In the genomic region with DNA sequence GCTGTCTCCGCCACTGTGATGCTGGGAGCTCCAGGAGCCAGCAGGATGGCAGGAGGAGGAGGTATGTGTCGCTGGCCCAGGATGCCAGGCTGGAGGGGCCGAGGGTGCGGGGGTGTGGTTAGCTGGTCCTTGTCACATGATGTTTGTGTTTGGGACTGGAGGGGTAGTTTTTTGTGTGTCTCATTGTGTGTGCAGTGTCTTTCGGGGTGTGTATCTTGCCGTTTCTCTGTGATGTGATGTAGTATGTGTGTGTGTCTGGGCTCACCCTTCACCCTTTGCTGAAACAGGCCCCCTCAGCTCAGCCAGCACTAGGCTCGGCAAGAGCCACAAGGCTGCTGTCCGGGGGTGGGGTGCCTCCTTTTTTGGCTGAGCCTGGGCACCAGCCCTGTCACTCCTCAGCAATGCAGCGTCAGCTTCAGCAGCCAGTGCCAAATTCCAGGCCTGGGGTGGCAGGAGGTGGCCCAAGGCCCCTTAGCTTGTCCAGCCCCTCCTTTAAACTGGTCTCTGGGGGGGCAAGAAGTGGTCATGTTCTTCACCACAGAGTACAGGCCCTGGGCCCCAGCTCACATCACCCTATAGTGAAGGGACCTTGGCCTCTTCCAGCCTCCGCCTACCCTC, we compare ENCODE assay signal across 8 mouse cellular contexts. TPM values are rescaled to one million over a fixed set of nuclear protein-coding genes. Genes with fewer than 3 reads are reported as not detected.
DNase-seq lines count a peak whose midpoint lies in the region; ATAC-seq and TF ChIP-seq lines count a peak whose summit lies in the region.

No protein-coding gene starts in this region.

- no peaks in the 10 kb centered on the region for H3K27me3 ChIP-seq in testis, adult 2 months (ENCODE audit: control insufficient read depth, insufficient read depth, low read length)
- no peaks in the 10 kb centered on the region for H3K27me3 ChIP-seq in limb, embryonic 14.5 days (ENCODE audit: control insufficient read depth, insufficient read depth, low read length)
- no peaks in the 10 kb centered on the region for H3K27me3 ChIP-seq in neural tube, embryonic 12.5 days (replicated peaks)

- H3K9ac ChIP-seq in limb, embryonic 14.5 days (ENCODE audit: low read depth, low read length, severe bottlenecking) = peak overlapping the region; percentile 59
- H3K9ac ChIP-seq in neural tube, embryonic 12.5 days = peak overlapping the region; percentile 67

- H3K36me3 ChIP-seq in testis, adult 2 months (ENCODE audit: control insufficient read depth, insufficient read depth, low read length) = peaks cover 2% of the 10 kb centered on the region
- H3K36me3 ChIP-seq in limb, embryonic 14.5 days (ENCODE audit: control insufficient read depth, insufficient read depth, low read length) = peaks cover 83% of the 10 kb centered on the region
- H3K36me3 ChIP-seq in neural tube, embryonic 12.5 days = peaks cover 37% of the 10 kb centered on the region

- H3K4me3 ChIP-seq in testis, adult 2 months (ENCODE audit: control insufficient read depth, low read depth, low read length) = peak overlapping the region; percentile 14
- peak overlapping the region; percentile 48 for H3K4me3 ChIP-seq in limb, embryonic 14.5 days (replicated peaks; ENCODE audit: low read length)
- peak overlapping the region; percentile 50 for H3K4me3 ChIP-seq in neural tube, embryonic 12.5 days

- no peak for TF ChIP-seq CTCF in testis, adult 2 months (IDR thresholded peaks at IDR 0.05; ENCODE audit: control insufficient read depth, insufficient read depth, insufficient replicate concordance, low read depth, low read length)

- H3K4me1 ChIP-seq in testis, adult 2 months (ENCODE audit: control insufficient read depth, insufficient read depth, low read length) = no peaks in the 10 kb centered on the region; the same call in 1 of the 2 replicates
- H3K4me1 ChIP-seq in limb, embryonic 14.5 days (ENCODE audit: control insufficient read depth, insufficient read depth, low read length) = peaks cover 23% of the 10 kb centered on the region
- peaks cover 41% of the 10 kb centered on the region for H3K4me1 ChIP-seq in neural tube, embryonic 12.5 days

- ATAC-seq in limb, embryonic 14.5 days (ENCODE audit: low FRiP score, low read depth) = peak; percentile 38
- ATAC-seq in neural tube, embryonic 12.5 days (ENCODE audit: low FRiP score, low read depth) = peak; percentile 54

- DNase-seq in testis, postnatal 10 days (ENCODE audit: low spot score) = no peak
- peak; percentile 67 for DNase-seq in cerebellum, adult 9-10 months
- peak; percentile 49 to 50 for DNase-seq in heart, adult 9 months (ENCODE audit: low spot score in 2 of 2)
- DNase-seq in limb, embryonic 14.5 days (ENCODE audit: low spot score) = no peak
- DNase-seq in ovary, postnatal 10 days (ENCODE audit: low spot score) = no peak
- DNase-seq in B cell, adult 2 months = no peak

- no peak for TF ChIP-seq POLR2A in testis, adult 2 months (IDR thresholded peaks at IDR 0.05; ENCODE audit: control insufficient read depth, low read depth, low read length)
- TF ChIP-seq POLR2A in limb, embryonic 14.5 days (IDR thresholded peaks at IDR 0.05; ENCODE audit: borderline replicate concordance, extremely low read depth, insufficient read depth, insufficient read length) = no peak

- H3K4me2 ChIP-seq in limb, embryonic 14.5 days (replicated peaks; ENCODE audit: low read depth, low read length, severe bottlenecking) = peak overlapping the region; percentile 73
- H3K4me2 ChIP-seq in neural tube, embryonic 12.5 days (replicated peaks) = peak overlapping the region; percentile 71

- WGBS in limb, embryonic 14.5 days = 21% methylated on average over 10 of the region's 10 CpGs
- WGBS in neural tube, embryonic 12.5 days = 30% methylated on average over 10 of the region's 10 CpGs

- no peaks in the 10 kb centered on the region for H3K9me3 ChIP-seq in limb, embryonic 14.5 days (ENCODE audit: control insufficient read depth, low read length)
- no peaks in the 10 kb centered on the region for H3K9me3 ChIP-seq in neural tube, embryonic 12.5 days

- peak overlapping the region; percentile 30; the same call in 1 of the 2 replicates for H3K27ac ChIP-seq in testis, adult 2 months (ENCODE audit: control insufficient read depth, insufficient read depth, low read depth, low read length)
- H3K27ac ChIP-seq in limb, embryonic 14.5 days (replicated peaks; ENCODE audit: low read depth, low read length) = peak overlapping the region; percentile 68
- 0 out of 2 replicates have a peak overlapping the region, but pooled peaks have one; percentile 32 for H3K27ac ChIP-seq in neural tube, embryonic 12.5 days

RNA-seq across cellular contexts. Expression of gene Arhgap23, which starts 35.1 kb away (rescaled TPM):
- 27.7 and 30.5 TPM in 2 replicates for polyA plus RNA-seq in testis, adult 2 months (2012; rRNA removed)
- polyA plus RNA-seq in limb, embryonic 14.5 days (2012; rRNA removed) = 28.9 and 37.9 TPM in 2 replicates
- 9.8 and 10.8 TPM in 2 replicates for polyA plus RNA-seq in limb, embryonic 14.5 days (2014; fragmentation: Nextera tagmentation; extraction: Ambion mirVana)
- polyA plus RNA-seq in neural tube, embryonic 12.5 days (2016; fragmentation: Nextera tagmentation; extraction: Ambion mirVana) = 8.3 and 9.3 TPM in 2 replicates

RNA-seq across cellular contexts. Expression of gene 4933428G20Rik, which starts 49.7 kb away (rescaled TPM):
- polyA plus RNA-seq in testis, adult 2 months (2012; rRNA removed) = 24.3 and 28.7 TPM in 2 replicates
- polyA plus RNA-seq in limb, embryonic 14.5 days (2012; rRNA removed) = not detected in 2 replicates
- 0.19 and 0.36 TPM in 2 replicates for polyA plus RNA-seq in limb, embryonic 14.5 days (2014; fragmentation: Nextera tagmentation; extraction: Ambion mirVana)
- polyA plus RNA-seq in neural tube, embryonic 12.5 days (2016; fragmentation: Nextera tagmentation; extraction: Ambion mirVana) = 0.66 and 0.87 TPM in 2 replicates

Comparison
In these comparisons a context has a peak if more than half of its experiments do, and no peak if none do; other contexts are left out.
1. DNase-seq: peak in cerebellum, adult 9-10 months (single experiment) and heart, adult 9 months (2 of 2); none in testis, postnatal 10 days (single experiment), limb, embryonic 14.5 days (single experiment), ovary, postnatal 10 days (single experiment) and B cell, adult 2 months (0 of 2).
2. RNA of gene 4933428G20Rik, which starts 49.7 kb away (polyA plus RNA-seq): 24.3 to 28.7 TPM in testis, adult 2 months; 0.66 to 0.87 TPM in neural tube, embryonic 12.5 days and 0.19 to 0.36 TPM in limb, embryonic 14.5 days; every median in the first group is over 10 times any median in the second.
3. Peak in every context shown above with its lines, with median percentiles within 50 percentile points of each other: H3K27ac ChIP-seq and H3K4me3 ChIP-seq.